Mouse (Mus musculus) limb, embryonic 11.5 days (tissue): Measurements from ENCODE around the gene Rab1a. TPM values are rescaled to one million over a fixed set of nuclear protein-coding genes. Genes with fewer than 3 reads are reported as not detected.
"Not testable (repeated sequence)": the region's sequence is repeated elsewhere in the genome, so short reads cannot be mapped to it uniquely, and the experiment has no call there.

ENCODE experiments used
- ATAC-seq: fragments of 200-750 bp; cut with Nextera tagmentation; 2 replicates; pipeline ENCODE4 v1.8.0; 2017; ENCODE audit warnings: low read depth; ENCODE audit not compliant: insufficient number of reproducible peaks, low FRiP score, low TSS enrichment
- DNase-seq: peaks from one replicate; pipeline ENCODE4 v3.0.0-alpha.2; 2015; ENCODE audit warnings: low spot score
- H3K27ac ChIP-seq: fragments of 300-500 bp; sonication (generic); replicated peaks from 2 replicates; pipeline ENCODE4 v1.5.1; 2014; ENCODE audit warnings: low read depth, mild to moderate bottlenecking, low read length
- H3K27me3 ChIP-seq: fragments of 300-500 bp; sonication (generic); 2 replicates; pipeline ENCODE4 v1.6.1; 2014; ENCODE audit warnings: mild to moderate bottlenecking, low read length, mixed read lengths; ENCODE audit not compliant: control insufficient read depth, insufficient read depth
- H3K36me3 ChIP-seq: fragments of 300-500 bp; sonication (generic); 2 replicates; pipeline ENCODE4 v1.6.1; 2014; ENCODE audit warnings: mild to moderate bottlenecking, low read length, moderate library complexity, mixed read lengths; ENCODE audit not compliant: control insufficient read depth, insufficient read depth
- H3K4me1 ChIP-seq: fragments of 300-500 bp; sonication (generic); 2 replicates; pipeline ENCODE4 v1.6.1; 2014; ENCODE audit warnings: low read length, mixed read lengths; ENCODE audit not compliant: control insufficient read depth, insufficient read depth
- H3K4me2 ChIP-seq: fragments of 300-500 bp; sonication (generic); 2 replicates; pipeline ENCODE4 v1.6.1; 2014; ENCODE audit warnings: low read depth, mild to moderate bottlenecking, moderate library complexity; ENCODE audit not compliant: severe bottlenecking
- H3K4me3 ChIP-seq: fragments of 300-500 bp; sonication (generic); 2 replicates; pipeline ENCODE4 v1.5.1; 2014; ENCODE audit warnings: low read depth, low read length
- H3K9ac ChIP-seq: fragments of 300-500 bp; sonication (generic); 2 replicates; pipeline ENCODE4 v1.6.1; 2014; ENCODE audit warnings: mild to moderate bottlenecking, low read length
- H3K9me3 ChIP-seq: fragments of 300-500 bp; sonication (generic); 2 replicates; pipeline ENCODE4 v1.6.1; 2016; ENCODE audit warnings: low read length; ENCODE audit not compliant: control insufficient read depth
- WGBS: fragments of 180-500 bp; shearing (Covaris S2); extraction: QIAGEN DNeasy Blood & Tissue Kit; methylation state at CpG from one replicate; pipeline ENCODE4 v1.1.7; 2014; 5-methylcytosine and 5-hydroxymethylcytosine counted together
- polyA plus RNA-seq: library from polyadenylated mRNA; unstranded; fragments of >200 nt; fragmentation: Nextera tagmentation; extraction: Ambion mirVana; gene quantifications from 2 replicates; pipeline ENCODE4 v1.2.1, GENCODE M21; 2014

The Rab1a gene
- polyA plus RNA-seq, 1 experiment from 2014 or later, result 212 TPM

GRCm38 (mm10) chr11:20207589-20207988 is 6.4 kb downstream of the Rab1a start:
- WGBS, result 78% methylated on average over 2 of the region's 2 CpGs
- no peaks in the 10 kb centered on the region for H3K9me3 ChIP-seq
- no peak overlapping the region for H3K4me3 ChIP-seq
- ATAC-seq (no peak), DNase-seq (no peak)
- no peaks in the 10 kb centered on the region for H3K36me3 ChIP-seq
- no peak overlapping the region for H3K4me2 ChIP-seq
- H3K27ac ChIP-seq, result no peak overlapping the region
- no peaks in the 10 kb centered on the region for H3K27me3 ChIP-seq
- peaks cover 5% of the 10 kb centered on the region for H3K4me1 ChIP-seq
- no peak overlapping the region for H3K9ac ChIP-seq

GRCm38 (mm10) chr11:20211838-20212237 is 10.6 kb downstream of the Rab1a start:
- Histone ChIP-seq H3K4me3 (no peak overlapping the region), H3K27ac (no peak overlapping the region), H3K4me1 (no peaks in the 10 kb centered on the region), H3K27me3 (no peaks in the 10 kb centered on the region), H3K9me3 (no peaks in the 10 kb centered on the region), H3K9ac (no peak overlapping the region), H3K36me3 (no peaks in the 10 kb centered on the region), H3K4me2 (no peak overlapping the region)
- DNase-seq (no peak), ATAC-seq (no peak)
- WGBS, result 91% methylated on average over 2 of the region's 2 CpGs

GRCm38 (mm10) chr11:20214779-20215178 is 13.5 kb downstream of the Rab1a start:
- H3K9ac ChIP-seq, result no peak overlapping the region
- ATAC-seq (no peak), DNase-seq (no peak)
- H3K27me3 ChIP-seq, result no peaks in the 10 kb centered on the region
- no peak overlapping the region for H3K4me3 ChIP-seq
- H3K9me3 ChIP-seq, result no peaks in the 10 kb centered on the region
- H3K4me1 ChIP-seq, result no peaks in the 10 kb centered on the region
- H3K36me3 ChIP-seq, result peaks cover 2% of the 10 kb centered on the region
- H3K27ac ChIP-seq, result no peak overlapping the region
- no peak overlapping the region for H3K4me2 ChIP-seq
- WGBS, result 92% methylated on average over 1 of the region's 1 CpGs

GRCm38 (mm10) chr11:20216415-20216814 is 15.2 kb downstream of the Rab1a start:
- H3K27ac ChIP-seq, result no peak overlapping the region
- peaks cover 4% of the 10 kb centered on the region for H3K36me3 ChIP-seq
- H3K27me3 ChIP-seq, result no peaks in the 10 kb centered on the region
- H3K9ac ChIP-seq, result no peak overlapping the region
- ATAC-seq (no peak), DNase-seq (no peak)
- H3K4me2 ChIP-seq, result no peak overlapping the region
- H3K9me3 ChIP-seq, result no peaks in the 10 kb centered on the region
- 91% methylated on average over 4 of the region's 4 CpGs for WGBS
- H3K4me1 ChIP-seq, result no peaks in the 10 kb centered on the region
- no peak overlapping the region for H3K4me3 ChIP-seq

- WGBS, result 90% methylated on average over 1 of the region's 1 CpGs
- Histone ChIP-seq H3K4me2 (no peak overlapping the region), H3K4me1 (no peaks in the 10 kb centered on the region), H3K4me3 (no peak overlapping the region), H3K36me3 (peaks cover 4% of the 10 kb centered on the region), H3K27ac (no peak overlapping the region), H3K27me3 (no peaks in the 10 kb centered on the region), H3K9me3 (no peaks in the 10 kb centered on the region), H3K9ac (no peak overlapping the region)
- DNase-seq (no peak), ATAC-seq (no peak)
Observed at GRCm38 (mm10) chr11:20217227-20217626, 16.0 kb downstream of the Rab1a start.

GRCm38 (mm10) chr11:20221671-20222070 is 20.4 kb downstream of the Rab1a start:
- WGBS, result 100% methylated on average over 1 of the region's 1 CpGs
- not testable (repeated sequence) for H3K27me3 ChIP-seq, H3K27ac ChIP-seq, H3K4me2 ChIP-seq, H3K4me3 ChIP-seq, H3K9ac ChIP-seq, H3K36me3 ChIP-seq, ATAC-seq, H3K4me1 ChIP-seq, DNase-seq, H3K9me3 ChIP-seq

GRCm38 (mm10) chr11:20224196-20224595 is 23.0 kb downstream of the Rab1a start:
- Histone ChIP-seq H3K27ac (no peak overlapping the region), H3K27me3 (no peaks in the 10 kb centered on the region), H3K9me3 (no peaks in the 10 kb centered on the region), H3K4me3 (no peak overlapping the region), H3K4me2 (no peak overlapping the region), H3K36me3 (0 out of 2 replicates have a peak, but pooled peaks cover 2% of the 10 kb centered on the region), H3K9ac (no peak overlapping the region), H3K4me1 (no peaks in the 10 kb centered on the region)
- DNase-seq (no peak), ATAC-seq (no peak)
- WGBS, result 86% methylated on average over 6 of the region's 6 CpGs

- Histone ChIP-seq H3K9ac (no peak overlapping the region), H3K36me3 (peaks cover 9% of the 10 kb centered on the region), H3K4me3 (no peak overlapping the region), H3K9me3 (no peaks in the 10 kb centered on the region), H3K27me3 (no peaks in the 10 kb centered on the region), H3K27ac (no peak overlapping the region), H3K4me1 (no peaks in the 10 kb centered on the region), H3K4me2 (no peak overlapping the region)
- DNase-seq (no peak), ATAC-seq (no peak)
- 97% methylated on average over 4 of the region's 4 CpGs for WGBS
Observed at GRCm38 (mm10) chr11:20225938-20226337, 24.7 kb downstream of the Rab1a start.

GRCm38 (mm10) chr11:20228666-20229065 is 27.4 kb downstream of the Rab1a start:
- WGBS, result 73% methylated on average over 5 of the region's 5 CpGs
- H3K4me1 ChIP-seq, result no peaks in the 10 kb centered on the region
- H3K27ac ChIP-seq, result no peak overlapping the region
- peaks cover 16% of the 10 kb centered on the region for H3K36me3 ChIP-seq
- no peaks in the 10 kb centered on the region for H3K27me3 ChIP-seq
- no peak overlapping the region for H3K4me3 ChIP-seq
- H3K4me2 ChIP-seq, result no peak overlapping the region
- H3K9me3 ChIP-seq, result no peaks in the 10 kb centered on the region
- ATAC-seq (no peak), DNase-seq (no peak)
- no peak overlapping the region for H3K9ac ChIP-seq
